Mouse (Mus musculus) cerebellum, postnatal 25 days (tissue): ENCODE measurements around the gene Chchd5.
A peak's percentile ranks its signal among the peaks of the same experiment; 100 is the strongest.

Experiments
- DNase-seq, 2 experiments: peaks; one replicate each; pipeline ENCODE4 v3.0.0; 2021; ENCODE audit warnings: mixed read lengths in 2 of 2

Chchd5 gene

DNA sequence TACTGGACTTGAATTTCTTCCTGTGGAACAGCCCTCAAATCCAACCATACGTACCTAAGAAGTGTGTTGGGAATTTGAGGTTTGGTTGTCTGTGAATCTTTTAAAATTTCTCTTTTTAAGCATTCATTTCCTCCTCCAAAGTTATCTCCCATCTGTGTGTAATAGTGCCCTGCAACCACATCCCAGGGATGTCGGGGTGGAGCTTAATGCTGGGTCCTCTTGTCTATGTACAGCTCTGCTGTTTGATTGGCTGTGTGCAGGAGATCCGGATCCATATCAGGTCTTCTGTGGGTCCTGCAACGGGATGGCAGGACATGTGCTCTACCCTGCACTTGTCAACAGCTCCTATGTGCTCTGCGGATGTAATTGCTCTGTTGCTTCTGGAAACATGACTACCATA, 35.3 kb downstream of the Chchd5 start:
- DNase-seq = no peak

GRCm38 (mm10) chr2:129166466-129167463, 37.3 kb downstream of the Chchd5 start:
- no peak for DNase-seq

DNA sequence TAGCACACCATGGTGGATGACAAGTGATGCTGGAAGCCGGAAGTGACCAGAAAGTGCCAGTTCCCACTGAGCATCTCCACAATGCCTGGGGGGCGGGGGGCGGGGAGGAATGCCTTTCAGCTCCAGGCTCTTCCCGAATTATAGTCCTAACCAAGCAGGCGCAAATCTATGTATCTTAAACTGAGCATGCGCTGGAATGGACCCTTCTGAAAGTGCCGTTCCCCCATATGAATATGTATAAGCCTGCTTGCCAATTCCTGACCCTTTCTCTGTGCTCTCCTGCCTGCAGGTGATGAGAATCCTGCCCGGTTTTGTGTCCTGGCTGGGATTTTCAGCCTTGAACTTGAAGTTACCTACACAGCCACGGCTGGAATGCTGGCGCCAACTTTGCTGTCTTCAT, 43.9 kb downstream of the Chchd5 start:
- no peak for DNase-seq

DNA sequence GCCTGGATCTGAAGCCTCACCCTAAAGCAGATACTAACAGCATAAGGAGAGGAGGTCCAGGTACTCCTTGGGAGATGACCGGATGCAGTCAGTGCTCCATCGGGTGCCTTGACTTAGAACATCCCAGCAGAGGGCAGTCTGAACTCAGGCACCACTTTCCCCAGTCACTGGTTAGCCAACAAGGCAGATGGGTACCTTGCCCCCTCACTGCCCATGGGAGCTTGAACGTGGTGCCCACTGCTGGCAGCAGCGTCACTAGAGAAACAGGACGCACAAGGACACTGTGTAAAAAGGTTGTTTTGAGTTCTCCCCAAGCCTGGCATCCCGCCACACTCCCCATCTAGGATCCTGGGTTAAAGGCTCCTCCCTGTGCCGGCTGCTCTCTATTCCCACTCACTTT, 45.0 kb downstream of the Chchd5 start:
- peak; percentile 62 to 71 for DNase-seq

DNA sequence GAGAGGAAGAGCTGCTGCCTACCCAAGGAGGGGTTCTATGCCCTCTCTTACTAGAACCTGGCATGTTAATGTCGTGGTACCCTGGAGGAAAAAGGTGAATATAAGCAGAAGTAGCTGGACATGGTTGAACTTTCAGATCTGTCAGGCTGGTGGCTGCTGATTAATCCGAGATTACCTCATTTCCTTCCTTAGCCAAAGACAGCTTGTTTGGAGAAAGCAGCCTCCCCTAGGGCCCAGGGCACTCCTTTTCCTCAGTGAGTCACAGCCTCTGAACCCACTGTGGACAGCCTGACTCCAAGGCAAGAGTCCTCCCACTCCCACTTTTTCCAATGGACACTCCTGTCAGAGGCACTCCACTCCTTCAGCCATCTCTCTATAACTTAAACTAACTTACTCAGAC, 46.1 kb downstream of the Chchd5 start:
- no peak for DNase-seq

- DNase-seq = no peak
Measured at GRCm38 (mm10) chr2:129176676-129177420, 47.3 kb downstream of the Chchd5 start.

DNA sequence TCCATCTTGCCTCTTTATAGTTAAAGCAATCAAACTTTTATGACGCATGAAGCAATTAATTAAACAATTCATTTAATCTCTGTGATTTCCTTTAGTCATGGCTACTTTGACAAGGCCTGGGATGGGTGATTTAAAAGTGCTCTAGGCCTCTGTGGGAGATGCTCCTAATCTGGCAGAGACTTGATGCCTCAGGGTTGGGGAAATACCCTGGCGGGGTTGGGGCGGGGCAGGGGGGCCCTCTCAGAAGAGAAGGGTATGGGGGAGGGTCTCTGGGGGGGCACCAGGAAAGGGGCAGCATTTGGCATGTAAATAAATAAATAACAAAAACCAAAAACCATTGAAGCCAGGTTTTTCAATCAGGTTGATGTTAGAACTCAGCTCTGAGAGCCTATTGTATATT, 48.2 kb downstream of the Chchd5 start:
- DNase-seq = no peak

- DNase-seq = no peak
Measured at GRCm38 (mm10) chr2:129178182-129178908, 48.8 kb downstream of the Chchd5 start.

GRCm38 (mm10) chr2:129179946-129180853, 50.7 kb downstream of the Chchd5 start:
- DNase-seq = no peak

DNA sequence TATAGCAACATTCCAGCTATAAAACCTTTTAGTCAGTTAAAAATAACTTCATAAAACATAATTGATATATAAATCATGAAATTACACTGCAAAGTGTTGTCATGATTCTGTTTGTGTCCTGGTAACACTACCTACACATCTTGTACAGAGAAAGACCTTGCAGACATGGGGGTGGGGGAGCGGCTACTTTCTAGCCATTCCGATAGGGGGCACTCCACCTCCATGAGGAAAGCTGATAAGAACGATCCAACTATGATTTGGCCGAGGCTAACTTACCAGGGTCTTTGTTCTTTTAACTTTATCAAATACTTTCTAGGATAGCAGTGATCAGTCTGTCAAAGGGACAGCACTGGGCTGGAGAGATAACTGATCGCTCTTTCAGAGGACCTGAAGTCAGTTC, 52.0 kb downstream of the Chchd5 start:
- DNase-seq = no peak

DNA sequence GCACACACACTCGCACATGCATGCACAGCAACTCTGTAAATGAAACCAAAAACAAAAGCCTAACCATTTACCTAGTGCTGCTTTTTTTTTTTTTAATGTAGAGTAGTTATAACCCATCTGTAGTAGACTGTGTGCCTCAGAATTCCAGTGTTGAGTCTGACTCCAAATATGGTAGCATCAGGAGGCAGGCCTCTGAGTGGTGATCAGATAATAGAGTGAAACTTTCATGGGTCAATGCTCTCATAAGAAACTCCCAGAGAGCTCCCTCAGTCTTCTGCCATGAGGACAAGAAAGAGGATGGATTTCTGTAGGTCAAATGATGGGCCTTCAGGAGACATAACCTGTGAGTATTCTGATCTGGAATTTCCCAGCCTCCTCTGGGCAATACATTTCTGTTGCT, 52.9 kb downstream of the Chchd5 start:
- no peak for DNase-seq

DNA sequence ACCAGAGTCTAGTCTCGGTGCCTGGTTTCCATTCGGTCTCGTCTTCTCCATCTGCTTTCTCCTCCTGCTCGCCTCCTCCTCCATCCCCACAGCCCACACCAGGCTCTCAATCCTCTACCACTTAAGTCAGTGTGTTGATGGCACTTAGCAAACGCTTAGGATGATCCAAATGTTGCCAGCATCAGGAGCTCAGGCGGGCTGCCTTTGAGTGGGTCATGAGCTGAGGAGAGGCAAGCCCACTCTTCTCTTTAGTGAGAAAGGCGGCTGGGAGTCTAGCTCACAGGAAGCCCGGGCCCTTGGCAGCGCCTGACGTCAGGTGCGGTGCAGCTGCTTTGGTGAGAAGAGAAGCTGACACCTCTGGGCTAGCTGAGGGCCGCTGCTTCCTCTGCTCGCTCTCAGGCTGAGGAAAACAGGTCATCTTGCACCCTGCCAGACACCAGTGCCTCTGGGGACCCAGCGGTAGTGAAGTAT, 54.1 kb downstream of the Chchd5 start:
- no peak for DNase-seq
